Mouse (Mus musculus): ENCODE data around the gene Bmp4.

- TF ChIP-seq CTCF (IDR thresholded peaks at IDR 0.05; ENCODE audit: borderline replicate concordance, insufficient read depth, low read depth, low read length) (no peak), POLR2A (IDR thresholded peaks at IDR 0.05; ENCODE audit: borderline replicate concordance, insufficient read depth, low read length) (no peak)
Measured at GRCm38 (mm10) chr14:46338801-46339200, 51.7 kb downstream of the Bmp4 start.
